Mouse (Mus musculus) retina, adult 2 months (tissue): Measurements from ENCODE around the gene Thbs4.

Source experiments
- DNase-seq: peaks from one replicate; pipeline ENCODE4 v3.0.0-alpha.2; 2012; ENCODE audit warnings: low read depth, low spot score

Thbs4 gene

GRCm38 (mm10) chr13:92717851-92718665, 76.6 kb downstream of the Thbs4 start:
- DNase-seq: no peak

- no peak for DNase-seq
Measured at GRCm38 (mm10) chr13:92712619-92713018, 82.0 kb downstream of the Thbs4 start.

DNA sequence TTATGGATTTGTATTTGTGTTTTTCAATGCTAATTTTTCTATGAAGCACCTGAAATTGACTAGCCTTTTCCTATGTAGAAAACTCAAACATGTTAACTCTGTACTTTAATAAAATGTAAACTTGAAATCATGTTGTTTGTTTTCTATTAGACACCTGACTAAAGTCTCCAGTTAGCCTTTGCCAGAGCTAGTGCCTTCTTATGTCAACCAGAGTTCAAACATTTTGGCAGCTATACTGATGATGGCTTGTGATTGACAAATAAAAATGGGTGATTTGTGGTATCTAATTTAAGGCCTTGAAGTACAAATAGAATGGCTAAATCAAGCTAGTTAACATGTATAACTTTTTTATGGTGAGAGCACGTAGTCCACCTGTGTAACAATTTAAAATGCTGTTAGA, 82.8 kb downstream of the Thbs4 start:
- DNase-seq: no peak

GRCm38 (mm10) chr13:92710361-92710760, 84.3 kb downstream of the Thbs4 start:
- no peak for DNase-seq

- no peak for DNase-seq
Measured at GRCm38 (mm10) chr13:92709535-92709934, 85.1 kb downstream of the Thbs4 start.

DNA sequence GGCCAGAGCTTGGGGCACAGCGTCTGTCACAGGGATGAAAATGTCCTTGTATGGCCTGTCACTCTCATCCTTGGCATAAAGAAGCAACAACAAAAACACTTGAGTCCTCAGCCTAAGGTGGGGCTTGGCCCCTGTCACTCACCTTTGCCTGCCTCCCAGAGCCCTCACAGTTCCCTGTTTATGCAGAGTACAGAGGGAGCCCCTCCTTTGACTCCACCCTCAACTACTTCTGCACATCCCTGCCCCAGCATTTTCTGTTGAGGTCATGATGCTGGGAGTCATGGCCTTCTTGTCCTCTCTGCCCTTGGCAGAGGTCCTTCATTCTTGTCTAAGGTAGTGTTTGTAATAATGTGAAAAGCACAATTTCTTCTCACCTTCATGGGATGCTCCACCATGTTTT, 86.2 kb downstream of the Thbs4 start:
- no peak for DNase-seq

DNA sequence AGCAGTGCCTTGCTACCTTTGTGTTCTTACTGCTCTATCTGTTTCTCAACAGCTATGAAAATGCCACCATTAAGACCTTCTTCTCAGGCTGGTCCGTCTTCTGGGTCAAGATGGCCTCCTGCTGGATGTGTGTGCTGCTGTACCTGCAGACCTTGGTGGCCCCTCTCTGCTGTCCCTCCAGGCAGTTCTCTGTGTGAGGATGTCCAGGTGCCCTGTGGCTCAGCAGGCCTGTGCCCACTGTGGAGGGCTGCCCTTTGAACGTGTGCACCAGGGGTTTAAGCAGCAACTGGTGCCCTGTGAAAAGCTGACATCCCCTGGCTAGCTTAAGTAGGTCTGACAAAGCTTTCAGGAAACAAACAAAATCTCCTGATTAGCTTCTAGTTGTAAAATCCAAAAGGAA, 86.7 kb downstream of the Thbs4 start:
- no peak for DNase-seq

- no peak for DNase-seq
Measured at GRCm38 (mm10) chr13:92706342-92707061, 88.1 kb downstream of the Thbs4 start.

GRCm38 (mm10) chr13:92705016-92705535, 89.5 kb downstream of the Thbs4 start:
- no peak for DNase-seq

GRCm38 (mm10) chr13:92704189-92704588, 90.4 kb downstream of the Thbs4 start:
- DNase-seq: no peak

- DNase-seq: no peak
Measured at GRCm38 (mm10) chr13:92703241-92704027, 91.2 kb downstream of the Thbs4 start.

DNA sequence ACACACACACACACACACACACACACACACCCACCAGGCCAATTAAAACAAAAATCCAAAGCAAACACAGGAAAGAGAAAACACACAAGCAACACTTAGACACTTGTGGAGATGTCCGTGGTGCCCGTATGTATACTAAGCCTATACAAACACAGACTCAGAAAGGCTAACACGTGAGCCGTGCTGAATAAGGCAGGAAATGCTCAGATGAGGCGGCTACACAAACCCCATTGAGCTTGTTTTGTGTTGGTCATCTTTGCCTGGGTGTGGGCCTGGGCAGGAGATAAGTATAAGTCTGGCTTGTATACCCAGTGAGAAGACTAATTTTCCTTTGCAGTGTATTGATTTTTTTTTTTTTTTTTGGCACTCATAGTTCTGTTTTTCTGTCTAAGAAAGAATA, 92.6 kb downstream of the Thbs4 start:
- DNase-seq: no peak
